Mouse (Mus musculus): Measurements from ENCODE around the gene Gm37240. TPM values are rescaled to one million over a fixed set of nuclear protein-coding genes. Genes with fewer than 3 reads are reported as not detected.

Gene Gm37240
- polyA plus RNA-seq, 1 experiment from 2014 or later: 0.82 TPM

GRCm38 (mm10) chr3:84967364-84967763 lies 920.0 kb downstream of the Gm37240 start:
- Histone ChIP-seq H3K27me3 (ENCODE audit: control insufficient read depth, insufficient read depth, low read length) (no peaks in the 10 kb centered on the region), H3K36me3 (ENCODE audit: control insufficient read depth, insufficient read depth, low read length) (no peaks in the 10 kb centered on the region; the same call in 1 of the 2 replicates), H3K9me3 (ENCODE audit: control insufficient read depth, low read length) (no peaks in the 10 kb centered on the region), H3K4me1 (ENCODE audit: control insufficient read depth, insufficient read depth, low read length) (no peaks in the 10 kb centered on the region), H3K4me3 (ENCODE audit: low read depth, low read length) (no peak overlapping the region), H3K4me2 (ENCODE audit: low read depth) (no peak overlapping the region), H3K27ac (ENCODE audit: low read depth, low read length) (no peak overlapping the region), H3K9ac (ENCODE audit: low read length) (no peak overlapping the region)
- no peak for ATAC-seq (ENCODE audit: insufficient read depth, low FRiP score, low TSS enrichment)
- 94% methylated on average over 4 of the region's 4 CpGs for WGBS
- DNase-seq (ENCODE audit: low spot score): no peak

DNA sequence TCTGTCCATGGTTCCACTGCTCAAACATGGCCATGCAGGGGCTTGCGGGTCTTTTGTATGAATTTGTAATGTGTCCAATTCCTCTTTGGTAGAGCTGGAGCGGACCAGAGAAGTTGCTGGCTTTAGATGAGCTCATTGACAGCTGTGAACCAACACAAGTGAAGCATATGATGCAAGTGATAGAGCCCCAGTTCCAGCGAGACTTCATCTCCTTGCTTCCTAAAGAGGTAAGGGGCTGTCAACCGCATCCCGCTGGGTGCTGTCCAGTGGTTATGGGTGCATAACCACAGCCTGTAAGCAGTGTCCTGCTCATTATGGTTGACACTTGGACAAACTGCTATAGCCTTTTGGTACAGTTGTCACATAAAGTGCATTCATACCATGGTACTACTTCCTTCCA lies 922.2 kb downstream of the Gm37240 start:
- WGBS: 95% methylated on average over 5 of the region's 5 CpGs
- H3K4me1 ChIP-seq (ENCODE audit: control insufficient read depth, insufficient read depth, low read length): no peaks in the 10 kb centered on the region
- no peaks in the 10 kb centered on the region for H3K9me3 ChIP-seq (ENCODE audit: control insufficient read depth, low read length)
- H3K4me2 ChIP-seq (ENCODE audit: low read depth): no peak overlapping the region
- ATAC-seq (ENCODE audit: insufficient read depth, low FRiP score, low TSS enrichment): no peak
- no peak for DNase-seq (ENCODE audit: low spot score)
- no peaks in the 10 kb centered on the region for H3K36me3 ChIP-seq (ENCODE audit: control insufficient read depth, insufficient read depth, low read length)
- no peak overlapping the region for H3K27ac ChIP-seq (ENCODE audit: low read depth, low read length)
- no peak overlapping the region for H3K4me3 ChIP-seq (ENCODE audit: low read depth, low read length)
- H3K9ac ChIP-seq (ENCODE audit: low read length): no peak overlapping the region
- H3K27me3 ChIP-seq (ENCODE audit: control insufficient read depth, insufficient read depth, low read length): no peaks in the 10 kb centered on the region

- DNase-seq (ENCODE audit: low spot score) (no peak), ATAC-seq (ENCODE audit: insufficient read depth, low FRiP score, low TSS enrichment) (no peak)
- Histone ChIP-seq H3K4me3 (ENCODE audit: low read depth, low read length) (no peak overlapping the region), H3K9ac (ENCODE audit: low read length) (no peak overlapping the region), H3K9me3 (ENCODE audit: control insufficient read depth, low read length) (no peaks in the 10 kb centered on the region), H3K4me2 (ENCODE audit: low read depth) (no peak overlapping the region), H3K36me3 (ENCODE audit: control insufficient read depth, insufficient read depth, low read length) (no peaks in the 10 kb centered on the region), H3K27me3 (ENCODE audit: control insufficient read depth, insufficient read depth, low read length) (no peaks in the 10 kb centered on the region), H3K4me1 (ENCODE audit: control insufficient read depth, insufficient read depth, low read length) (no peaks in the 10 kb centered on the region), H3K27ac (ENCODE audit: low read depth, low read length) (no peak overlapping the region)
- 82% methylated on average over 4 of the region's 4 CpGs for WGBS
Observed at GRCm38 (mm10) chr3:84955857-84956256, 931.5 kb downstream of the Gm37240 start.

- H3K27ac ChIP-seq (ENCODE audit: low read depth, low read length): no peak overlapping the region
- WGBS: 82% methylated on average over 8 of the region's 8 CpGs
- no peaks in the 10 kb centered on the region for H3K4me1 ChIP-seq (ENCODE audit: control insufficient read depth, insufficient read depth, low read length)
- no peaks in the 10 kb centered on the region for H3K27me3 ChIP-seq (ENCODE audit: control insufficient read depth, insufficient read depth, low read length)
- H3K4me2 ChIP-seq (ENCODE audit: low read depth): no peak overlapping the region
- ATAC-seq (ENCODE audit: insufficient read depth, low FRiP score, low TSS enrichment): no peak
- H3K9me3 ChIP-seq (ENCODE audit: control insufficient read depth, low read length): no peaks in the 10 kb centered on the region
- no peaks in the 10 kb centered on the region for H3K36me3 ChIP-seq (ENCODE audit: control insufficient read depth, insufficient read depth, low read length)
- no peak for DNase-seq (ENCODE audit: low spot score)
- H3K9ac ChIP-seq (ENCODE audit: low read length): no peak overlapping the region
- H3K4me3 ChIP-seq (ENCODE audit: low read depth, low read length): no peak overlapping the region
Observed at GRCm38 (mm10) chr3:84955011-84955775, 932.1 kb downstream of the Gm37240 start.

GRCm38 (mm10) chr3:84952585-84953187 lies 934.6 kb downstream of the Gm37240 start:
- ATAC-seq (ENCODE audit: insufficient read depth, low FRiP score, low TSS enrichment): no peak
- H3K4me1 ChIP-seq (ENCODE audit: control insufficient read depth, insufficient read depth, low read length): no peaks in the 10 kb centered on the region
- DNase-seq (ENCODE audit: low spot score): no peak
- H3K4me2 ChIP-seq (ENCODE audit: low read depth): peak overlapping the region; percentile 54
- peak overlapping the region; percentile 36 for H3K4me3 ChIP-seq (ENCODE audit: low read depth, low read length)
- no peaks in the 10 kb centered on the region for H3K27me3 ChIP-seq (ENCODE audit: control insufficient read depth, insufficient read depth, low read length)
- peak overlapping the region; percentile 89 for H3K27ac ChIP-seq (ENCODE audit: low read depth, low read length)
- H3K9me3 ChIP-seq (ENCODE audit: control insufficient read depth, low read length): no peaks in the 10 kb centered on the region
- peak overlapping the region; percentile 64 for H3K9ac ChIP-seq (ENCODE audit: low read length)
- no peaks in the 10 kb centered on the region for H3K36me3 ChIP-seq (ENCODE audit: control insufficient read depth, insufficient read depth, low read length)
- WGBS: 79% methylated on average over 7 of the region's 7 CpGs

- no peaks in the 10 kb centered on the region for H3K9me3 ChIP-seq (ENCODE audit: control insufficient read depth, low read length)
- no peaks in the 10 kb centered on the region for H3K4me1 ChIP-seq (ENCODE audit: control insufficient read depth, insufficient read depth, low read length)
- H3K27ac ChIP-seq (ENCODE audit: low read depth, low read length): peak overlapping the region; percentile 89
- WGBS: 15% methylated on average over 13 of the region's 13 CpGs
- ATAC-seq (ENCODE audit: insufficient read depth, low FRiP score, low TSS enrichment) (peak; percentile 95), DNase-seq (ENCODE audit: low spot score) (peak; percentile 77)
- H3K27me3 ChIP-seq (ENCODE audit: control insufficient read depth, insufficient read depth, low read length): no peaks in the 10 kb centered on the region
- peak overlapping the region; percentile 36 for H3K4me3 ChIP-seq (ENCODE audit: low read depth, low read length)
- H3K4me2 ChIP-seq (ENCODE audit: low read depth): peak overlapping the region; percentile 54
- H3K36me3 ChIP-seq (ENCODE audit: control insufficient read depth, insufficient read depth, low read length): no peaks in the 10 kb centered on the region
- H3K9ac ChIP-seq (ENCODE audit: low read length): peak overlapping the region; percentile 64
Observed at GRCm38 (mm10) chr3:84952135-84952534, 935.2 kb downstream of the Gm37240 start.

DNA sequence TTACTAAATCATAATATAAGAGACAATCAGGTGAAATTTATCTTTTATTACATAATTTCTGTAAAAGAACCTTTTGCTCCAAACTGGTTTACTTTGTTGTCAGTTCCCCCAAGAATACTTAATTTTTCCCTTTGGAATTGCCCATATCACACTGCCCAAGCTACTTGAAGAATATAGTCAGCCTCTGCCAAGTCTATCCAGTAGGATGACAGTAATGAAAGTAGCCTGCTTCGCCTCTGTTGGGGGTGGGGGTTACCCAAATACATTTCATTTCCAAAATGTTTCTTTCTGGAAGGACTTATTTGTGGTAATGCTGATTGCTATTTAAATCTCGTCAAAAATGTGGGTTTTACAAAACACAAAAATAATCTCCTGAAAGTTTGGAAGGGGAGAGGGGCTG lies 935.6 kb downstream of the Gm37240 start:
- WGBS: 53% methylated on average over 2 of the region's 2 CpGs
- Histone ChIP-seq H3K9ac (ENCODE audit: low read length) (no peak overlapping the region), H3K36me3 (ENCODE audit: control insufficient read depth, insufficient read depth, low read length) (no peaks in the 10 kb centered on the region), H3K4me2 (ENCODE audit: low read depth) (peak overlapping the region; percentile 54), H3K4me3 (ENCODE audit: low read depth, low read length) (peak overlapping the region; percentile 36; the same call in 1 of the 2 replicates), H3K4me1 (ENCODE audit: control insufficient read depth, insufficient read depth, low read length) (no peaks in the 10 kb centered on the region), H3K27ac (ENCODE audit: low read depth, low read length) (peak overlapping the region; percentile 89; the same call in 1 of the 2 replicates), H3K27me3 (ENCODE audit: control insufficient read depth, insufficient read depth, low read length) (no peaks in the 10 kb centered on the region), H3K9me3 (ENCODE audit: control insufficient read depth, low read length) (no peaks in the 10 kb centered on the region)
- DNase-seq (ENCODE audit: low spot score): no peak
- no peak for ATAC-seq (ENCODE audit: insufficient read depth, low FRiP score, low TSS enrichment)

GRCm38 (mm10) chr3:84949387-84949786 lies 937.9 kb downstream of the Gm37240 start:
- Histone ChIP-seq H3K4me3 (ENCODE audit: low read depth, low read length) (no peak overlapping the region), H3K36me3 (ENCODE audit: control insufficient read depth, insufficient read depth, low read length) (no peaks in the 10 kb centered on the region), H3K27ac (ENCODE audit: low read depth, low read length) (no peak overlapping the region), H3K4me2 (ENCODE audit: low read depth) (no peak overlapping the region), H3K9ac (ENCODE audit: low read length) (no peak overlapping the region), H3K9me3 (ENCODE audit: control insufficient read depth, low read length) (no peaks in the 10 kb centered on the region), H3K27me3 (ENCODE audit: control insufficient read depth, insufficient read depth, low read length) (no peaks in the 10 kb centered on the region), H3K4me1 (ENCODE audit: control insufficient read depth, insufficient read depth, low read length) (no peaks in the 10 kb centered on the region)
- WGBS: 93% methylated on average over 4 of the region's 4 CpGs
- DNase-seq (ENCODE audit: low spot score) (no peak), ATAC-seq (ENCODE audit: insufficient read depth, low FRiP score, low TSS enrichment) (no peak)

GRCm38 (mm10) chr3:84946381-84946780 lies 940.9 kb downstream of the Gm37240 start:
- ATAC-seq (ENCODE audit: insufficient read depth, low FRiP score, low TSS enrichment) (no peak), DNase-seq (ENCODE audit: low spot score) (no peak)
- Histone ChIP-seq H3K4me1 (ENCODE audit: control insufficient read depth, insufficient read depth, low read length) (no peaks in the 10 kb centered on the region), H3K36me3 (ENCODE audit: control insufficient read depth, insufficient read depth, low read length) (no peaks in the 10 kb centered on the region), H3K4me2 (ENCODE audit: low read depth) (no peak overlapping the region), H3K27ac (ENCODE audit: low read depth, low read length) (no peak overlapping the region), H3K9me3 (ENCODE audit: control insufficient read depth, low read length) (no peaks in the 10 kb centered on the region), H3K9ac (ENCODE audit: low read length) (no peak overlapping the region), H3K4me3 (ENCODE audit: low read depth, low read length) (no peak overlapping the region), H3K27me3 (ENCODE audit: control insufficient read depth, insufficient read depth, low read length) (no peaks in the 10 kb centered on the region)
- WGBS: 89% methylated on average over 1 of the region's 1 CpGs

Data from neural tube, embryonic 11.5 days (tissue).